Mouse (Mus musculus): ENCODE data around the gene Scml4.

GRCm38 (mm10) chr10:42842358-42842757, 17.8 kb upstream of the Scml4 start:
- TF ChIP-seq CTCF (IDR thresholded peaks at IDR 0.05; ENCODE audit: control insufficient read depth, insufficient read depth, insufficient replicate concordance, low read depth, low read length) (peak; percentile 99), POLR2A (IDR thresholded peaks at IDR 0.05; ENCODE audit: control insufficient read depth, low read depth, low read length) (no peak)
